Mouse (Mus musculus) CH12.LX (cell line): Measurements from ENCODE around the gene Trappc12.

Experiments
- CTCF ChIP-seq, 2 experiments: IDR thresholded peaks in 1 of 2; conservative IDR thresholded peaks in 1 of 2; 2 replicates each; pipeline ENCODE4 v1.5.1; 2011 to 2012; ENCODE audit warnings: low read depth in 2 of 2, low read length in 2 of 2, improper control_type of control experiment in 1 of 2, inconsistent platforms in 1 of 2, mild to moderate bottlenecking in 1 of 2, moderate library complexity in 1 of 2
- E2F4 ChIP-seq: IDR thresholded peaks from 2 replicates; pipeline ENCODE4 v1.6.1; 2011; ENCODE audit warnings: low read depth, low read length, improper control_type of control experiment; ENCODE audit not compliant: insufficient replicate concordance
- HCFC1 ChIP-seq: IDR thresholded peaks from 2 replicates; pipeline ENCODE4 v1.6.1; 2012; ENCODE audit warnings: low read depth, mild to moderate bottlenecking, inconsistent platforms, low read length, improper control_type of control experiment
- POLR2A ChIP-seq: IDR thresholded peaks from 2 replicates; pipeline ENCODE4 v1.6.1; 2011; ENCODE audit warnings: low read depth, mild to moderate bottlenecking, improper control_type of control experiment, low read length
- POLR2AphosphoS2 ChIP-seq: IDR thresholded peaks from 2 replicates; pipeline ENCODE4 v1.6.1; 2011; ENCODE audit warnings: low read depth, low read length, improper control_type of control experiment
- RAD21 ChIP-seq: IDR thresholded peaks from 2 replicates; pipeline ENCODE4 v1.6.1; 2011; ENCODE audit warnings: low read depth, mild to moderate bottlenecking, low read length, improper control_type of control experiment, moderate library complexity
- USF1 ChIP-seq: IDR thresholded peaks from 2 replicates; pipeline ENCODE4 v1.6.1; 2014; ENCODE audit warnings: low read depth, mild to moderate bottlenecking, inconsistent platforms, low read length, improper control_type of control experiment
- ZC3H11A ChIP-seq: IDR thresholded peaks from 2 replicates; pipeline ENCODE4 v1.6.1; 2012; ENCODE audit warnings: low read depth, mild to moderate bottlenecking, inconsistent platforms, low read length, improper control_type of control experiment

GRCm38 (mm10) chr12:28799798-28800411 lies 49.6 kb upstream of the Trappc12 start:
- TF ChIP-seq ZC3H11A, result no peak
- no peak for TF ChIP-seq E2F4
- no peak for TF ChIP-seq POLR2AphosphoS2
- TF ChIP-seq POLR2A, result no peak
- TF ChIP-seq CTCF (conservative IDR thresholded peaks at IDR 0.05 in 1 of 2, IDR thresholded peaks at IDR 0.05 in 1 of 2; ENCODE audit: low read depth in 2 of 2, low read length in 2 of 2), result no peak
- no peak for TF ChIP-seq HCFC1
- no peak for TF ChIP-seq RAD21
- no peak for TF ChIP-seq USF1
